Mouse (Mus musculus): ENCODE data around the gene Ttc9c. TPM values are rescaled to one million over a fixed set of nuclear protein-coding genes. Genes with fewer than 3 reads are reported as not detected.

Ttc9c gene
- polyA plus RNA-seq, 1 experiment from 2014 or later = 58.4 TPM

GRCm38 (mm10) chr19:8772996-8773395 is 46.1 kb downstream of the Ttc9c start:
- H3K4me3 ChIP-seq (replicated peaks) = peak overlapping the region; percentile 78
- H3K27ac ChIP-seq (replicated peaks) = peak overlapping the region; percentile 99
- no peaks in the 10 kb centered on the region for H3K9me3 ChIP-seq (replicated peaks)
- 83% methylated on average over 5 of the region's 5 CpGs for WGBS
- 0 out of 2 replicates have a peak overlapping the region, but pooled peaks have one; percentile 1 for H3K9ac ChIP-seq
- peaks cover 25% of the 10 kb centered on the region for H3K4me1 ChIP-seq
- no peaks in the 10 kb centered on the region for H3K27me3 ChIP-seq
- no peak for ATAC-seq (ENCODE audit: insufficient number of reproducible peaks, low FRiP score, low TSS enrichment, low read depth)
- H3K4me2 ChIP-seq (replicated peaks) = peak overlapping the region; percentile 88
- H3K36me3 ChIP-seq = peaks cover 36% of the 10 kb centered on the region

- peak within 1 kb of the TSS; percentile 94 for H3K27ac ChIP-seq (replicated peaks)
- peak within 1 kb of the TSS; percentile 67 for H3K4me2 ChIP-seq (replicated peaks)
- no peaks in the 10 kb centered on the region for H3K9me3 ChIP-seq (replicated peaks)
- no peak for ATAC-seq (ENCODE audit: insufficient number of reproducible peaks, low FRiP score, low TSS enrichment, low read depth)
- 14% methylated on average over 29 of the region's 29 CpGs for WGBS
- H3K9ac ChIP-seq = peak within 1 kb of the TSS; percentile 85
- H3K27me3 ChIP-seq = no peaks in the 10 kb centered on the region
- peaks cover 55% of the 10 kb centered on the region for H3K36me3 ChIP-seq
- peaks cover 25% of the 10 kb centered on the region for H3K4me1 ChIP-seq
- H3K4me3 ChIP-seq (replicated peaks) = peak within 1 kb of the TSS; percentile 69
Measured at GRCm38 (mm10) chr19:8770567-8771270, 48.4 kb downstream of the Ttc9c start, which contains the start of gene Tmem223. Gene Tmem223, plus strand, starts transcription at chr19:8770996.

DNA sequence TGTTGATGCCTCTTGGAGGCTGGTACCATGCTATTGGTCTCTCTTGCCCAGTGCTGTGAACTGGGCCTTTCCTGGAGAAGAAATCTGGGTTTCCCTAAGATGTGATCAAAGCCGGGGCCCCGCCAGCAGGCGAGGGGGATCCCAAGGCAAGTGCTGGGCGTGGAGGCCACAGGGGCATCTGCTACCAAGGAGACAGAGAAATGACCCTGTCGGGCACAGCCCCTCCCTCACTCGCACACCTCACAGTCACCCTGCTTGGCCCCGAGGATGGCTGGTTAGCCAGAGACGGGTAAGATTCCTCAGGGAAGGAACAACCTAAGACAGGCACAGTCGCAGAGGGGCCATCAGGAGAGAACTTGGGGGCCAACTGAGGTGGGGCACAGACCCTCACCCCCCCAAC is 53.6 kb downstream of the Ttc9c start:
- no peak for ATAC-seq (ENCODE audit: insufficient number of reproducible peaks, low FRiP score, low TSS enrichment, low read depth)
- WGBS = 97% methylated on average over 9 of the region's 9 CpGs

DNA sequence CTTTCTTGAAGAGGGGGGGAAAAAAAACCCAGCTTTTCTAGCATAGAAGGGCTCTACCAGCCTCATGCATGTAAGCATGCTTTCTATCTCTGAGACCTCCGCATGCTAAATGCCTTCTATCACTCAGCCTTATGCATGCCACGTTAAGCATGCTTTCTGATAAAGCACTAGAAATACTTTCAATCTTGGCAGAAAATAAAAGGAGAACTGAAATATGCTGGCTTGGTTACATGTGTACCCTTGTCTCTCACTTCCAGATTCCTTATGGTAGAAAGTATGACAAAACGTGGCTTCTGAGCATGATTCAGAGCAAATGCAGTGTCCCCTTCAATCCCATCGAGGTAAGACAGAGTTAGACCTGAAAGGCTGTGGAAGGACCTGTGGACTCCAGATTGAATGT is 55.9 kb downstream of the Ttc9c start:
- no peak overlapping the region for H3K27ac ChIP-seq (replicated peaks)
- no peak overlapping the region for H3K4me2 ChIP-seq (replicated peaks)
- ATAC-seq (ENCODE audit: insufficient number of reproducible peaks, low FRiP score, low TSS enrichment, low read depth) = no peak
- no peaks in the 10 kb centered on the region for H3K9me3 ChIP-seq (replicated peaks)
- no peak overlapping the region for H3K4me3 ChIP-seq (replicated peaks)
- H3K36me3 ChIP-seq = peaks cover 62% of the 10 kb centered on the region
- H3K9ac ChIP-seq = no peak overlapping the region
- 88% methylated on average over 4 of the region's 4 CpGs for WGBS
- no peaks in the 10 kb centered on the region for H3K27me3 ChIP-seq
- peaks cover 1% of the 10 kb centered on the region for H3K4me1 ChIP-seq

More for the DNA sequence above, 53.6 kb downstream of the Ttc9c start:
- H3K27me3 ChIP-seq = no peaks in the 10 kb centered on the region
- no peaks in the 10 kb centered on the region for H3K9me3 ChIP-seq (replicated peaks)
- H3K36me3 ChIP-seq = peaks cover 84% of the 10 kb centered on the region
- H3K27ac ChIP-seq (replicated peaks) = no peak overlapping the region
- no peak overlapping the region for H3K4me3 ChIP-seq (replicated peaks)
- H3K9ac ChIP-seq = no peak overlapping the region
- peaks cover 5% of the 10 kb centered on the region for H3K4me1 ChIP-seq
- no peak overlapping the region for H3K4me2 ChIP-seq (replicated peaks)

DNA sequence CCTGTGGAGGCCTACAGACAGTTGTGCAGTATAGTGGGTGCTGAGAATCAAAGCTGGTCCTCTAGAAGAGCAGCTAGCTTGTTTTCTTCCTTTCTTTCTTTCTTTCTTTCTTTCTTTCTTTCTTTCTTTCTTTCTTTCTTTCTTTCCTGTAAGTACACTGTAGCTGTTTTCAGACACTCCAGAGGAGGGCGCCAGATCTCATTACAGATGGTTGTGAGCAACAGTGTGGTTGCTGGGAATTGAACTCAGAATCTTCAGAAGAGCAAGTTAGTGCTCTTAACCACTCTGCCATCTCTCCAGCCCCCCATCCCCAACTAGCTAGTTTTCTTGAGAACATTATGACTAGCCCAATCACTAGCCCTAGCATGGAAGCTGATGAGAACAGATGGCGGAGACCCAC is 58.4 kb downstream of the Ttc9c start:
- Histone ChIP-seq H3K9ac (no peak overlapping the region), H3K27ac (replicated peaks) (no peak overlapping the region), H3K4me2 (replicated peaks) (no peak overlapping the region), H3K9me3 (replicated peaks) (no peaks in the 10 kb centered on the region), H3K27me3 (no peaks in the 10 kb centered on the region), H3K4me3 (replicated peaks) (no peak overlapping the region), H3K36me3 (peaks cover 37% of the 10 kb centered on the region), H3K4me1 (peaks cover 12% of the 10 kb centered on the region)
- no peak for ATAC-seq (ENCODE audit: insufficient number of reproducible peaks, low FRiP score, low TSS enrichment, low read depth)
- WGBS = 93% methylated on average over 2 of the region's 2 CpGs

Other genes starting within 250 kb of the Ttc9c start
- 0.16 TPM in 1 of 2 replicates, not detected in the other for gene Slc22a8, start 228.1 kb downstream of the Ttc9c start, polyA plus RNA-seq (2015; fragmentation: Nextera tagmentation; extraction: Ambion mirVana)
- 0.05 and 0.13 TPM in 2 replicates for gene Slc22a6, start 201.3 kb downstream of the Ttc9c start, polyA plus RNA-seq (2015; fragmentation: Nextera tagmentation; extraction: Ambion mirVana)
- gene Chrm1, start 155.5 kb downstream of the Ttc9c start, polyA plus RNA-seq (2015; fragmentation: Nextera tagmentation; extraction: Ambion mirVana) = 0.76 and 0.83 TPM in 2 replicates
- gene Slc3a2, start 96.0 kb downstream of the Ttc9c start, polyA plus RNA-seq (2015; fragmentation: Nextera tagmentation; extraction: Ambion mirVana) = 122 and 128 TPM in 2 replicates
- 89.0 and 90.8 TPM in 2 replicates for gene Wdr74, start 83.5 kb downstream of the Ttc9c start, polyA plus RNA-seq (2015; fragmentation: Nextera tagmentation; extraction: Ambion mirVana)
- 0.70 and 1.2 TPM in 2 replicates for gene 1700092M07Rik, start 78.6 kb downstream of the Ttc9c start, polyA plus RNA-seq (2015; fragmentation: Nextera tagmentation; extraction: Ambion mirVana)
- gene Stx5a, start 77.9 kb downstream of the Ttc9c start, polyA plus RNA-seq (2015; fragmentation: Nextera tagmentation; extraction: Ambion mirVana) = 168 and 175 TPM in 2 replicates
- gene Nxf1, start 62.3 kb downstream of the Ttc9c start, polyA plus RNA-seq (2015; fragmentation: Nextera tagmentation; extraction: Ambion mirVana) = 175 and 192 TPM in 2 replicates
- 172 and 173 TPM in 2 replicates for gene Tmem223, start 48.3 kb downstream of the Ttc9c start, polyA plus RNA-seq (2015; fragmentation: Nextera tagmentation; extraction: Ambion mirVana)
- gene Tmem179b, start 44.9 kb downstream of the Ttc9c start, polyA plus RNA-seq (2015; fragmentation: Nextera tagmentation; extraction: Ambion mirVana) = 82.8 and 88.3 TPM in 2 replicates
- 27.3 and 30.0 TPM in 2 replicates for gene Taf6l, start 32.9 kb downstream of the Ttc9c start, polyA plus RNA-seq (2015; fragmentation: Nextera tagmentation; extraction: Ambion mirVana)
- 153 and 160 TPM in 2 replicates for gene Polr2g, start 20.8 kb downstream of the Ttc9c start, polyA plus RNA-seq (2015; fragmentation: Nextera tagmentation; extraction: Ambion mirVana)
- 5.6 and 5.9 TPM in 2 replicates for gene Zbtb3, start 16.8 kb downstream of the Ttc9c start, polyA plus RNA-seq (2015; fragmentation: Nextera tagmentation; extraction: Ambion mirVana)
- 6.0 and 7.1 TPM in 2 replicates for gene Hnrnpul2, start 677 bp upstream of the Ttc9c start, polyA plus RNA-seq (2015; fragmentation: Nextera tagmentation; extraction: Ambion mirVana)
- gene AC129217.1, start 10.4 kb upstream of the Ttc9c start, polyA plus RNA-seq (2015; fragmentation: Nextera tagmentation; extraction: Ambion mirVana) = not detected in 2 replicates
- gene Bscl2, start 18.1 kb upstream of the Ttc9c start, polyA plus RNA-seq (2015; fragmentation: Nextera tagmentation; extraction: Ambion mirVana) = 68.8 and 78.0 TPM in 2 replicates
- gene Gng3, start 19.9 kb upstream of the Ttc9c start, polyA plus RNA-seq (2015; fragmentation: Nextera tagmentation; extraction: Ambion mirVana) = 5.1 and 7.5 TPM in 2 replicates
- 2.0 and 3.5 TPM in 2 replicates for gene Lrrn4cl, start 31.4 kb upstream of the Ttc9c start, polyA plus RNA-seq (2015; fragmentation: Nextera tagmentation; extraction: Ambion mirVana)
- gene Ubxn1, start 52.2 kb upstream of the Ttc9c start, polyA plus RNA-seq (2015; fragmentation: Nextera tagmentation; extraction: Ambion mirVana) = 177 and 194 TPM in 2 replicates
- 63.3 and 65.1 TPM in 2 replicates for gene Uqcc3, start 61.6 kb upstream of the Ttc9c start, polyA plus RNA-seq (2015; fragmentation: Nextera tagmentation; extraction: Ambion mirVana)
- 58.7 and 61.4 TPM in 2 replicates for gene Lbhd1, start 64.4 kb upstream of the Ttc9c start, polyA plus RNA-seq (2015; fragmentation: Nextera tagmentation; extraction: Ambion mirVana)
- gene Gm49403, start 64.6 kb upstream of the Ttc9c start, polyA plus RNA-seq (2015; fragmentation: Nextera tagmentation; extraction: Ambion mirVana) = not detected in 2 replicates
- gene 1810009A15Rik, start 69.5 kb upstream of the Ttc9c start, polyA plus RNA-seq (2015; fragmentation: Nextera tagmentation; extraction: Ambion mirVana) = 82.8 and 84.2 TPM in 2 replicates
- gene Gm49416, start 69.6 kb upstream of the Ttc9c start, polyA plus RNA-seq (2015; fragmentation: Nextera tagmentation; extraction: Ambion mirVana) = 0.24 TPM in 1 of 2 replicates, not detected in the other
- 42.7 and 45.8 TPM in 2 replicates for gene Ints5, start 73.7 kb upstream of the Ttc9c start, polyA plus RNA-seq (2015; fragmentation: Nextera tagmentation; extraction: Ambion mirVana)
- 99.0 and 104 TPM in 2 replicates for gene Ganab, start 78.7 kb upstream of the Ttc9c start, polyA plus RNA-seq (2015; fragmentation: Nextera tagmentation; extraction: Ambion mirVana)
- gene B3gat3, start 101.0 kb upstream of the Ttc9c start, polyA plus RNA-seq (2015; fragmentation: Nextera tagmentation; extraction: Ambion mirVana) = 51.5 and 53.3 TPM in 2 replicates
- 4.2 and 4.5 TPM in 2 replicates for gene Rom1, start 110.0 kb upstream of the Ttc9c start, polyA plus RNA-seq (2015; fragmentation: Nextera tagmentation; extraction: Ambion mirVana)
- gene Eml3, start 110.2 kb upstream of the Ttc9c start, polyA plus RNA-seq (2015; fragmentation: Nextera tagmentation; extraction: Ambion mirVana) = 41.3 and 43.1 TPM in 2 replicates
- gene Mta2, start 122.5 kb upstream of the Ttc9c start, polyA plus RNA-seq (2015; fragmentation: Nextera tagmentation; extraction: Ambion mirVana) = 155 and 156 TPM in 2 replicates
- gene Tut1, start 134.5 kb upstream of the Ttc9c start, polyA plus RNA-seq (2015; fragmentation: Nextera tagmentation; extraction: Ambion mirVana) = 31.0 and 32.8 TPM in 2 replicates
- gene Eef1g, start 147.7 kb upstream of the Ttc9c start, polyA plus RNA-seq (2015; fragmentation: Nextera tagmentation; extraction: Ambion mirVana) = 443 and 458 TPM in 2 replicates
- 71.9 and 92.4 TPM in 2 replicates for gene Ahnak, start 170.0 kb upstream of the Ttc9c start, polyA plus RNA-seq (2015; fragmentation: Nextera tagmentation; extraction: Ambion mirVana)

Measured in embryonic facial prominence, embryonic 15.5 days (tissue).